ENCODE assay signal across 8 mouse cellular contexts in the genomic region with DNA sequence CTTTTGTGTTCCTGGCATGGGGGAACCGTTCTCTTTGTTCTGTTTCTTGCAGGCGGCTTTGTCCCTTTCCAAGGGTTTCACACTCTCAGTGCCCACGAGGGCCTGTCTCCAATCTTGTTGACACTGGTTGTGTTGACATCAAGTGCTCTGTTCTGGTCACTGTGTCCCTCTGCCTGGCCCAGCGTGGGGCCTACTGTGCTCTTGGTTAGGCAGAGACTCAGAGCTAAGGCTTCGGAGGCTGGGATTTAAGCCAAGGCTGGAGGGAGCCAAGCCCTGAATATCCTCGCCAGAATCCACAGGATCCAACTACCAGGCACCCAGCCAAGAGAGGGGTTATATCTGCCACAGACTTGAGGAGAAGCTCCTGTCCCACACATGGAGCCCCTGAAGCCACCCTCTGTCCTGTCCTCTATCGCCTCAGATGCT. TPM values are rescaled to one million over a fixed set of nuclear protein-coding genes. Genes with fewer than 3 reads are reported as not detected.
A peak's percentile ranks its signal among the peaks of the same experiment; 100 is the strongest.
DNase-seq lines count a peak whose midpoint lies in the region; ATAC-seq and TF ChIP-seq lines count a peak whose summit lies in the region.

No protein-coding gene starts in this region.

- intact Hi-C loops in left cerebral cortex, postnatal 14 days (cut with DNase I) = loop anchor here (5.0 kb wide), 1 partner anchor 38 kb away; a partner anchor contains a TSS

- H3K9me3 ChIP-seq in hindbrain, postnatal 0 days (ENCODE audit: low read length) = no peaks in the 10 kb centered on the region

- no peaks in the 10 kb centered on the region for H3K27me3 ChIP-seq in hindbrain, postnatal 0 days (ENCODE audit: insufficient read depth, low read length)

- H3K27ac ChIP-seq in hindbrain, postnatal 0 days = peak overlapping the region; percentile 74

- peak; percentile 88 for ATAC-seq in hindbrain, postnatal 0 days
- ATAC-seq in megakaryocyte, adult 5-6 weeks (ENCODE audit: poor library complexity, severe bottlenecking) = no peak
- no peak for ATAC-seq in megakaryocyte progenitor cell, adult 5-6 weeks (replicated peaks; ENCODE audit: poor library complexity)

- no peak overlapping the region for H3K4me2 ChIP-seq in hindbrain, postnatal 0 days (ENCODE audit: low read depth, low read length)

- no peak overlapping the region for H3K4me3 ChIP-seq in hindbrain, postnatal 0 days (ENCODE audit: low read length)

- whole genome bisulfite sequencing in hindbrain, postnatal 0 days = 39% methylated on average over 7 of the region's 7 CpGs

- peaks cover 35% of the 10 kb centered on the region for H3K4me1 ChIP-seq in hindbrain, postnatal 0 days (ENCODE audit: insufficient read depth, low read length)

- DNase-seq in 3134 (ENCODE audit: extremely low read depth, insufficient read length, low spot score) = peak; percentile 74
- peak; percentile 74 for DNase-seq in adrenal gland, postnatal 25 days
- DNase-seq in gastrocnemius, adult 18-20 months (ENCODE audit: low spot score) = peak; percentile 80
- peak; percentile 92 for DNase-seq in hindbrain, postnatal 0 days (ENCODE audit: low spot score)
- peak; percentile 75 to 79 for DNase-seq in left cerebral cortex, postnatal 14 days (ENCODE audit: low spot score in 2 of 2)
- DNase-seq in ovary, postnatal 14 days (ENCODE audit: low spot score) = peak; percentile 72

- H3K36me3 ChIP-seq in hindbrain, postnatal 0 days (ENCODE audit: insufficient read depth, low read length) = no peaks in the 10 kb centered on the region

- no peak for TF ChIP-seq CTCF in hindbrain, postnatal 0 days (IDR thresholded peaks at IDR 0.05; ENCODE audit: low read depth)

- H3K9ac ChIP-seq in hindbrain, postnatal 0 days (replicated peaks; ENCODE audit: low read length) = no peak overlapping the region

RNA-seq across cellular contexts. Expression of a gene that starts 32.4 kb away (rescaled TPM):
- not detected in 2 replicates for total RNA-seq in adrenal gland, postnatal 25 days (2021)
- not detected for total RNA-seq in gastrocnemius, adult 18-20 months (2021)
- total RNA-seq in hindbrain, postnatal 0 days (2014; rRNA removed) = 2.8 TPM in 1 of 2 replicates, not detected in the other
- 0.30 and 0.57 TPM in 2 replicates for polyA plus RNA-seq in hindbrain, postnatal 0 days (2015; fragmentation: Nextera tagmentation; extraction: Ambion mirVana)
- total RNA-seq in left cerebral cortex, postnatal 14 days (2021) = not detected
- total RNA-seq in megakaryocyte, adult 5-6 weeks (2015) = not detected in 2 replicates
- not detected in 2 replicates for total RNA-seq in megakaryocyte, adult 5-6 weeks (2017)
- total RNA-seq in megakaryocyte progenitor cell, adult 5-6 weeks (2015) = 0.17 TPM in 1 of 2 replicates, not detected in the other
- not detected in 2 replicates for total RNA-seq in megakaryocyte progenitor cell, adult 5-6 weeks (2017)

RNA-seq across cellular contexts. Expression of a gene that starts 35.6 kb away (rescaled TPM):
- 99.3 and 166 TPM in 2 replicates for total RNA-seq in adrenal gland, postnatal 25 days (2021)
- 10 to 100 TPM; 68.0 to 69.5 TPM for total RNA-seq in gastrocnemius, adult 18-20 months (2021)
- total RNA-seq in hindbrain, postnatal 0 days (2014; rRNA removed) = 89.0 and 91.2 TPM in 2 replicates
- polyA plus RNA-seq in hindbrain, postnatal 0 days (2015; fragmentation: Nextera tagmentation; extraction: Ambion mirVana) = 77.9 and 78.4 TPM in 2 replicates
- total RNA-seq in left cerebral cortex, postnatal 14 days (2021) = 100 to 1,000 TPM; 115 to 126 TPM
- total RNA-seq in megakaryocyte, adult 5-6 weeks (2015) = 0.43 and 0.56 TPM in 2 replicates
- 0.77 and 1.6 TPM in 2 replicates for total RNA-seq in megakaryocyte, adult 5-6 weeks (2017)
- total RNA-seq in megakaryocyte progenitor cell, adult 5-6 weeks (2015) = not detected in 2 replicates
- total RNA-seq in megakaryocyte progenitor cell, adult 5-6 weeks (2017) = 0.12 and 0.84 TPM in 2 replicates

Comparison
In these comparisons a context has a peak if more than half of its experiments do, and no peak if none do; other contexts are left out.
1. RNA of a gene that starts 35.6 kb away (total RNA-seq): 99.3 to 166 TPM in adrenal gland, postnatal 25 days, 115 to 126 TPM in left cerebral cortex, postnatal 14 days, 89.0 to 91.2 TPM in hindbrain, postnatal 0 days and 68.0 to 69.5 TPM in gastrocnemius, adult 18-20 months; 0.43 to 1.6 TPM in megakaryocyte, adult 5-6 weeks and 0.12 to 0.84 TPM in megakaryocyte progenitor cell, adult 5-6 weeks; every median in the first group is over 10 times any median in the second.
2. Peak in every context shown above with its lines, with median percentiles within 50 percentile points of each other: DNase-seq.